In the genomic region with DNA sequence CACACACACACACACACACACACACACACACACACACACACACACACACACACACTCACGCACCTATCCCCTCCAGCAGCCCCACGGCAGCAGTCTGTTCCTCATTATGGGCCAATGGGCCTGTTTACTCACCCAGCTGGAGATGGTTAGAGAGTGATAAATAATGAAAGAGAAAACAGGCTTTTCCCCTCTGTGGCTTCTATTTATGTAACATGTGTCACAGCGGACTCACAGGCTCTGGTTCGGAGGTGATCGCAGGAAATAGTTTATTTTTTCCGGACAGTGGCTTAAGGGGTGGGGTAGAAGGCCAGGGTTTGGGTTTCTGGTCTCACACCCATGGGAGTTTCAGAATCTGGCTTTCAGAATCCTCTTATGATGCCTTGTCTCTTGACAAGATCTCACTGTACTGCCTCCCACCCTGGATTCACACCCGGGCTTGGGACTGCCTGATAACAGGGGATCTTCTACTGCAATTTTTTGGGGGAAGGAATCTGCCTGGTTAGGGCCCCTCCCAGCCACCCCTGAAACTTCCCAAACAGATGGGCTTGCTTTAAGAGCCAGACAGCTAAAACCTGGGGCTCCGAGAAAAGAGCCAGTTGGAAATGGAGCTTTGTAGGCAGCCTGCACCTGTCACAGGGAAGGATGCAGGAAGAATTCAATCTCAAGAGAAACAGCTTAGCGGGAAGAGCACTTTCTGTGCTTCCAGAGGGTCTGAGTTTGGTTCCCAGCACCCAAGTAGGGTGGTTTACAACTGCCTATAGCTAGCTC, we compare ENCODE assay signal across 10 mouse cellular contexts. TPM values are rescaled to one million over a fixed set of nuclear protein-coding genes. Genes with fewer than 3 reads are reported as not detected.
DNase-seq lines count a peak whose midpoint lies in the region; ATAC-seq and TF ChIP-seq lines count a peak whose summit lies in the region.
"Had no signal": no experiment of that assay in that cellular context is flagged by ENCODE, and none has a peak within 500 bp of the region (broad histone marks: within the 10 kb centered on the region; RNA-seq: fewer than 3 reads in every experiment).

No protein-coding gene starts in this region.

- H3K4me2 ChIP-seq in hindbrain, embryonic 11.5 days (replicated peaks; ENCODE audit: low read depth, low read length): no peak overlapping the region
- H3K4me2 ChIP-seq: heart, embryonic 15.5 days had no signal

- TF ChIP-seq POLR2A in kidney, adult 2 months (IDR thresholded peaks at IDR 0.05; ENCODE audit: low read depth, low read length): no peak

- H3K4me1 ChIP-seq in kidney, adult 2 months (ENCODE audit: control insufficient read depth, insufficient read depth, low read length): no peaks in the 10 kb centered on the region
- H3K4me1 ChIP-seq in embryonic facial prominence, embryonic 10.5 days: peaks cover 62% of the 10 kb centered on the region
- peaks cover 60% of the 10 kb centered on the region for H3K4me1 ChIP-seq in limb, embryonic 10.5 days
- peaks cover 8% of the 10 kb centered on the region; the same call in 1 of the 2 replicates for H3K4me1 ChIP-seq in hindbrain, embryonic 11.5 days (replicated peaks; ENCODE audit: control insufficient read depth, insufficient read depth, low read length)

- no peak overlapping the region for H3K9ac ChIP-seq in hindbrain, embryonic 11.5 days (ENCODE audit: low read depth, low read length)
- H3K9ac ChIP-seq: heart, embryonic 15.5 days had no signal

- TF ChIP-seq CTCF in kidney, adult 2 months (conservative IDR thresholded peaks at IDR 0.05; ENCODE audit: insufficient read depth, insufficient read length, low read depth, low read length): no peak

- no peak for ATAC-seq in hindbrain, embryonic 11.5 days (ENCODE audit: low FRiP score)

- H3K4me3 ChIP-seq in kidney, adult 2 months (ENCODE audit: insufficient read depth, low read depth, low read length): no peak overlapping the region
- no peak overlapping the region; the same call in 1 of the 2 replicates for H3K4me3 ChIP-seq in embryonic facial prominence, embryonic 10.5 days
- H3K4me3 ChIP-seq in limb, embryonic 10.5 days: no peak overlapping the region
- no peak overlapping the region for H3K4me3 ChIP-seq in hindbrain, embryonic 11.5 days (ENCODE audit: low read depth, low read length)
- H3K4me3 ChIP-seq: heart, embryonic 15.5 days had no signal

- no peak overlapping the region for H3K27ac ChIP-seq in kidney, adult 2 months (ENCODE audit: insufficient read depth, low read depth, low read length)
- no peak overlapping the region for H3K27ac ChIP-seq in embryonic facial prominence, embryonic 10.5 days (replicated peaks)
- peak overlapping the region; percentile 69; the same call in 1 of the 2 replicates for H3K27ac ChIP-seq in limb, embryonic 10.5 days
- no peak overlapping the region for H3K27ac ChIP-seq in hindbrain, embryonic 11.5 days (ENCODE audit: low read depth, low read length)
- H3K27ac ChIP-seq: heart, embryonic 15.5 days; macrophage had no signal

- WGBS in kidney, adult 2 months: 53% methylated on average over 9 of the region's 9 CpGs
- 33% methylated on average over 9 of the region's 9 CpGs for WGBS in embryonic facial prominence, embryonic 10.5 days
- WGBS in limb, embryonic 10.5 days: 19% methylated on average over 9 of the region's 9 CpGs
- 71% methylated on average over 9 of the region's 9 CpGs for WGBS in hindbrain, embryonic 11.5 days

- no peaks in the 10 kb centered on the region for H3K9me3 ChIP-seq in embryonic facial prominence, embryonic 10.5 days
- H3K9me3 ChIP-seq in limb, embryonic 10.5 days (replicated peaks): no peaks in the 10 kb centered on the region
- H3K9me3 ChIP-seq in hindbrain, embryonic 11.5 days (ENCODE audit: control insufficient read depth, low read length): no peaks in the 10 kb centered on the region
- H3K9me3 ChIP-seq: heart, embryonic 15.5 days had no signal

- H3K27me3 ChIP-seq in kidney, adult 2 months (replicated peaks; ENCODE audit: control insufficient read depth, insufficient read depth, low read length): no peaks in the 10 kb centered on the region
- peaks cover 41% of the 10 kb centered on the region for H3K27me3 ChIP-seq in embryonic facial prominence, embryonic 10.5 days (replicated peaks; ENCODE audit: low read depth, poor library complexity, severe bottlenecking)
- H3K27me3 ChIP-seq in limb, embryonic 10.5 days (ENCODE audit: low read depth, poor library complexity, severe bottlenecking): peaks cover 63% of the 10 kb centered on the region
- H3K27me3 ChIP-seq in hindbrain, embryonic 11.5 days (ENCODE audit: control insufficient read depth, insufficient read depth, low read length): no peaks in the 10 kb centered on the region; the same call in 1 of the 2 replicates
- H3K27me3 ChIP-seq: heart, embryonic 15.5 days had no signal

- peak; percentile 10 for DNase-seq in kidney, adult 2 months
- DNase-seq in kidney, adult 11 months: no peak
- DNase-seq in CD4-positive, CD25-positive, alpha-beta regulatory T cell, adult 2 months (ENCODE audit: low read depth, low spot score): peak; percentile 43
- peak; percentile 73 for DNase-seq in embryonic facial prominence, embryonic 10.5 days (ENCODE audit: low spot score)
- peak; percentile 83 for DNase-seq in limb, embryonic 10.5 days (ENCODE audit: low spot score)
- no peak for DNase-seq in left cerebral cortex, adult 8-10 months (ENCODE audit: low spot score in 2 of 2)
- DNase-seq in frontal cortex, adult 2 months (ENCODE audit: extremely low spot score in 1 of 2, low spot score in 1 of 2): no peak
- no peak for DNase-seq in hindbrain, embryonic 11.5 days (ENCODE audit: low spot score)

- no peaks in the 10 kb centered on the region for H3K36me3 ChIP-seq in kidney, adult 2 months (ENCODE audit: control insufficient read depth, insufficient read depth, low read length)
- H3K36me3 ChIP-seq in embryonic facial prominence, embryonic 10.5 days (replicated peaks): no peaks in the 10 kb centered on the region
- no peaks in the 10 kb centered on the region for H3K36me3 ChIP-seq in limb, embryonic 10.5 days
- H3K36me3 ChIP-seq in hindbrain, embryonic 11.5 days (ENCODE audit: control insufficient read depth, insufficient read depth, low read length): no peaks in the 10 kb centered on the region
- H3K36me3 ChIP-seq: heart, embryonic 15.5 days had no signal

RNA-seq across cellular contexts. Expression of gene Foxp4, which starts 18.8 kb away (rescaled TPM):
- polyA plus RNA-seq in kidney, adult 2 months (2012; rRNA removed): 23.5 and 27.4 TPM in 2 replicates
- 26.9 and 28.1 TPM in 2 replicates for polyA plus RNA-seq in embryonic facial prominence, embryonic 10.5 days (2016; fragmentation: Nextera tagmentation; extraction: Ambion mirVana)
- 23.2 and 27.2 TPM in 2 replicates for polyA plus RNA-seq in limb, embryonic 10.5 days (2016; fragmentation: Nextera tagmentation; extraction: Ambion mirVana)
- total RNA-seq in left cerebral cortex, adult 8-10 months (2022): 10 to 100 TPM; 39.9 to 63.6 (median 49.6) TPM
- polyA plus RNA-seq in frontal cortex, adult 2 months (2012; rRNA removed): 41.7 and 50.1 TPM in 2 replicates
- 23.9 and 28.4 TPM in 2 replicates for polyA plus RNA-seq in hindbrain, embryonic 11.5 days (2014; fragmentation: Nextera tagmentation; extraction: Ambion mirVana)

Comparison
In these comparisons a context has a peak if more than half of its experiments do, and no peak if none do; other contexts are left out.
1. DNase-seq: peak in kidney, adult 2 months (single experiment), CD4-positive, CD25-positive, alpha-beta regulatory T cell, adult 2 months (single experiment), embryonic facial prominence, embryonic 10.5 days (single experiment) and limb, embryonic 10.5 days (single experiment); none in kidney, adult 11 months (single experiment), left cerebral cortex, adult 8-10 months (0 of 2), frontal cortex, adult 2 months (0 of 2) and hindbrain, embryonic 11.5 days (single experiment).